Mouse (Mus musculus) heart, adult 8-10 months (tissue): ENCODE data around the gene P4ha1. TPM values are rescaled to one million over a fixed set of nuclear protein-coding genes. Genes with fewer than 3 reads are reported as not detected.

Experiments
- DNase-seq: peaks from one replicate; pipeline ENCODE4 v3.0.0; 2022; ENCODE audit warnings: low spot score
- total RNA-seq, 4 experiments: library from RNA; stranded (reverse); gene quantifications; 2 replicates each; pipeline ENCODE4 v1.2.4; 2022

Gene P4ha1
- total RNA-seq, 4 experiments from 2014 or later = 32.4 to 59.3 (median 44.0) TPM

GRCm38 (mm10) chr10:59323488-59324161, 529 bp downstream of the P4ha1 start:
- DNase-seq = peak; percentile 88

DNA sequence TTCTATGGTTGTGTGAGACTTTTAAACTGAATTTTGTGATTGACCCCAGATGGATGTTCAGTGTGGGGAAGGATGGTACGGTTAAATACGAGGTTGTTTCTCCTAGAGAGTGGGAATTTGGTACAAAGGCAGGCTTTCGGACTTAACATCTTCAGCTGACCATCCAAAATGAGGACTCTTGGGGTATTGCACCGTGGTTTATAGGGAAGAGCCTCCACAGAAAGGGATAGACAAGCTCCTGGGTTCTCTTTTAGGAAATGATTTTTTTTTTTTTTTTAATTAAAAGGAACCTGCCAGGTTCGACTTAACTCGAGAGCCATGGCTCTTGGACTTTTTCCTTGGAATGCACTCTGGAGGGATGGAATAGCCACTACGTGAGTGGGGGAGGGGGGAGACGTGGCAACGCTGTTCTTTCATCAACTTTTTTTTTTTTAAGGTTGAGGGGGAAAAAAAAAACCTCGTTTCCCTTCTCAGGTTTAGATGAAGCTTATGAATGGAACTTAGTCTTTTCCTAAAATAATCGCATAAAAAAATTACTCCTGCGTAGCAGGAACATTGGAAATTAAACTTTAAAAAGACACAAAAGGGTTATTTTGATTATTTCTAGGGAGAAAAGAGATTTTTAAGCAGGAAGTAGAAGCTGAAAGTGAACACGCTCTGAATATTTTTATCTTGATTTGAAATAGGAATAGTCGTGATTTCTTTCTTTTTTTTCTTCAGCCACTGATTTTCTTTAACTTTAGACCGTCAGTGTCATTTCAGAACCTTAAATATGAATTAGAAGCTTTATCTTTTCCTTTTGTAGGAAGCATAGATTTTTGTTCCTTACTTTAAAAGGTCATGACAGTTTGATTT, 1.4 kb downstream of the P4ha1 start:
- no peak for DNase-seq

DNA sequence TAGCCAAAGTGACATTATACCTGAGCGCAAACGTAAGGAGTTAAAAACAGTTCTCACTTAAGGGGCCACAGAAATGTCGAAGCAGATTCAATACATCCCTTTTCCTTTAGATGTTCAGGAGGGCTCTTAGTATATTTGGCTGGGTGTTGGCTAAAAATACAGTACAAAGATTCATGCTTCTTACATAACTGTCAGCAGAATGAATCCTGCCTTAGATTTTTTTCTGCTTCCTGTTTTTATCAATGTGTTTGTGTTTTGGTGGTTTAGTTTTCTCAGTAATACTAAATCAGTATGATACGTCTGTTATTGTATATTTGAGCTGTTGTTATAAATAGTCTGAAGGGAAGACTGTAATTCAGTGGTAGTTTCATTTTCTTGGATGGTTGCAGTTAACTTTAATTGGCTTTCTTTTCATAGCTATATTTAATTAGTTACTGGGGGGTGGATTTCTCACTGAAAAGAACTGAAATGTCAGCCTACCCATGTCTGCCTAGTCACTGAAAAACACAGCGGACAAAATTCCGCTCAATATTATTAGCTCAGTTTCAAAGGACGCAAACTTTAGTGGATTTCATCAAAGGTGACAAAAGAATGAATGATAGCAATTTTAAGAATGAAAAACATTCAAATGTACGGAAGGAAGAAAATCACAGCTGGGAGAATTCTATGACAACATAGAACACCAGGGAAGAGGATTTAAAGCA, 3.7 kb downstream of the P4ha1 start:
- no peak for DNase-seq

DNA sequence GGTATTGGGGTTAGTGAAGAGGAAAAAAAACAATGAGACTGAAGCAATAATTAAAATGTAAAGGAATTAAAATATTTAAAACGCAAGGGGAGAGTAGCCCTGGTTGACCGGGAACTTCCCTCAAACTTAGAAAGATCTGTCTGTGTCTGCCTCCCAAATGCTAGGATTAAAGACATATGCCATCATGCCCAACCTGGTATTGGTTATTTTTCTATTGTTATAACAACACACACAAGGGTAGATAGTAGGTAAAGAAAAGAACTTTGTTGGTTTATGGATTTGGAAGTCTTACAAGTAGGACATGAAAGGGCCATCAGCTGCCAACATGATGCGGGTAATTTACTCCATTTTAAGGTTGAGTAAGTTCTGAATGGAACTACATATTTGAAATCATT, 4.2 kb downstream of the P4ha1 start:
- no peak for DNase-seq

DNA sequence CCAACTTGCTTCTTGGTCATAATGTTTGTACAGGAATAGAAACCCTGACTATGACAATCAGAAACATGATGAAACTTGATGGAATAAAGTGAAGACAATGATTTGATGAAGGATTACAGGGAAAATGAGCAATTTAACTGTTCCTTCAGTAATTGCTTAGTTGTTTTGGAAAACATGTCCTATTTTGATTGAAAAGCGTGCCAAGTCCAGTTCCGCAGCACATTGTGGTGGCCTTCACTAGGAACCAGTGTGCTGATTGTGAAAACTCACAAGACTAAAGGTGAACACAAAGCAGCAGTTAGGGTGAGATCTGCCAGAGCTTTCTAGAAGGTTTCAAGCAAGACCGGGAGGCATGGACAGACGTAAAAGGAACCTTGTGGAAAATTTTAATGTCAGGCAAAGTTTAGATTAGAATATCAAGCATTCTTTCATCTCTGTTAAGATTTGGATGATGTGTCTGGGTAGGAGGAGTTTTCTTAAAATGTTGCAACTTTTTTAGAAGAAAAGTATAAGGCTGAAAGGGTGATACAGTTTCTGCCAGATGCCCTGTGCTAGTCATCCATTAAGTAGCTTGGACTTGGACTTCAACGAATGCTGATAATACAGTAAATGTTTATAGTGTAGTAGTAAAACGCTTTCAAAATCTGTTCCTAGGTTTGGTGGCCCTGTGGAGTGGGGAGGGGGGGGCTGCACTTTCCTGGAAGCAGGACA, 8.6 kb downstream of the P4ha1 start:
- DNase-seq = no peak

GRCm38 (mm10) chr10:59333400-59333799, 10.3 kb downstream of the P4ha1 start:
- DNase-seq = no peak

GRCm38 (mm10) chr10:59334899-59335798, 12.1 kb downstream of the P4ha1 start:
- DNase-seq = peak; percentile 92

DNA sequence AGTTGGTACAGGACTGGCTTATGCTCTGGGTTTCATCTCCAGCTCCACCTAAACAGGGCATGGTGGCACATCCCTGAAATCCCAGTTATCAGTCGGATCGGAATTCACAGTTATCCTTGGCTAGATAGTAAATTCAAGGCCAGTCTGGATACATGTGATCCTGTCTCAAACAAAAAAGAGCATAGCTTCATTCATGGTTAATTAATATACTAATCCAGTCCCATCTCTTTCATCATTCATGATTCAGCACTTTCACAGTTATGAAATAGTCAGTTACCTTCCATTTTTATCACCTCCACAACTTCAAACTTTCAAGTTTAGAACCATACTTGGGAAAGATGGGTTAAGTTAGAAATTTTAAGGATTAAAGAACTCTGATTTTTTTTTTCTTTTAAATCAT, 13.0 kb downstream of the P4ha1 start:
- DNase-seq = no peak

GRCm38 (mm10) chr10:59346560-59346959, 23.5 kb downstream of the P4ha1 start:
- no peak for DNase-seq

GRCm38 (mm10) chr10:59348200-59348599, 25.1 kb downstream of the P4ha1 start:
- DNase-seq = no peak

DNA sequence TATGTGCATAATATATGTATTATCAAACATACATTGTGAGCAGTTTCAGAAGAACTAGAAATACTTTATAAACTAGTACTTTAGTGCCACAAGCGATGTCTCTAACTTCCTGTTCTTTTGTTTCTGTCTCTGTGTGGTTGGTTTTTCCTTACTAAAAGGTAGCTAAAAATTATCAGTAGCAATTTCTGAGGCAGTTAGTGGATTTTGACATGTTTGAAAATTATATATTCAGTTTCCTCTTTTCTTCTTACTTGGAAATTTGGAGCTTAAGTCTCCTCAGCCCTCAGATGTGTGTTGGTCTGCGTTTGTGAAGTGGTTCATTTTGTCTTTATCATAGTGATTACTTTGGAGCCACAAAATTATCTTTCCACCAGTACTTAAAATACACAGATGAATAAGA, 26.4 kb downstream of the P4ha1 start:
- no peak for DNase-seq

DNA sequence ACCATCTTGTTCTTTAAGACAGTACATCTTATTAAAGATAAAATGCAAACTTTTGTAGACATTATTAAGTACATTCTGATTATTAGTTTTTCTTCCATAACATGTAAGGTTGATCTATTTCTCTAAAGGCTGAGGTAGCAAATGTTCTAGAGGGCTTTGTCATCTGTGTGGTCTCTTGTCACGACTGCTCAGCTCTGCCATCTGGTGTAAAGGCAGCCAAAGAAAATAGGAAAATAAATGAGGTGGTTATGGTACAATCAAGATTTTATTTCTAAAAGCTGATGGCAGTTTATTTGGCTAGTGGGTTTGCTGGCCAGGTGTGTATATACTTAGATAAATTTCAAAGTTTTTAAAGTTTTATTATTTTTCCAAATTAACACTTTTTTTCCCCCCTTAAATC, 30.0 kb downstream of the P4ha1 start:
- DNase-seq = no peak

DNA sequence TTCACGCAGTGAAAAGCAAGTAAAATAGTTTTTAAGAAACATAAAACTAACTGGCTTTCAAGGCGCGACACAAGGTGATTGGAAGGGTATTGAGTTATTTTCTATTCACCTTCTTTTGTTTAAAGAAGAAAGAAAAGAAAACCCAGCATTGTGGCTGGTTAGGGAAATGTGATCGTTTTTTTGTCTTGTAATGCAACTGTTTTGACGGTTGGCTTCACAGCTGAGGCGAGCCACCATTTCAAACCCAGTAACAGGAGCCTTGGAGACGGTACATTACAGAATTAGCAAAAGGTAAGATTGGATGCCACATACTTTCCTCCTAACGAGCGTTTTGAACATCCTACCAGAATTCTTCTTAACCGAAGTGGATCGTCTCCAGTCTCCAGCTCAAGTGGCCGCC, 31.0 kb downstream of the P4ha1 start:
- DNase-seq = no peak

GRCm38 (mm10) chr10:59355020-59355419, 31.9 kb downstream of the P4ha1 start:
- no peak for DNase-seq

DNA sequence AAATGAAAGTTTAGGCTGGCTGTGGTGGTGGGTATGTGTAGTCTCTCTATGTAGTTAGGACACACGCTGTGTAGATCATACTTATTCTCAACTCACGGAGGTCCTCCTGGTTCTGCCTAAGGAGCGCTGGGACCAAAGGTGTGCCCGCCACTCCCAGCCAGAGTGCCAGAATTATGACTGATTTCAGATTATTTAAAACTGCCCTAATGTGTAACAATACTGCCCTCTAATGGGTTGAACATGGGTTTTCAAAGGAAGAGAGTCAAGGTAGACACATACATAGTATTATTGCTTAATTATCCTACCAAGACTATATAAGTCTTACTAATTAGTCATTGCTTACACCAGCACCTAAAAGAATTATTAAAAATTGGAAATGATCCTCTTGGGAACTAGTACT, 35.6 kb downstream of the P4ha1 start:
- DNase-seq = no peak

DNA sequence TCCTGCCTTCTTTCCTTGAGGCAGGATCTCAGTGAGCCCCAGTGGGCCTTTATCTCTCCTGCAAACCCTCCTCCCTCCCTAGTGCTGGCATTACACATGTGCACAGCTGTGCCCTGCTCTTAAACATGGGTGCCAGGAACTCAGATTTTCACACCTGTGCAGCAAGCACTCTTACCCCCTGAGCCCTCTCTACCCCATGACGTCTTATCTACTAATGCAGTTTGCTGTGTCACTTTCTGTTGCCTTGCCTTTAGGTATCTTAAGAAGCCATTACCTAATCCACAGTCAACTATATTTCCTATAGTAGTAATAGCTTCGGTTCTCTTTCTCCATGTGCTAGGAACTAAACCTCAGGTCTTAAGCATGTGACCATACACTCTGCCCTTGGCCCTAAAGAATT, 40.1 kb downstream of the P4ha1 start:
- no peak for DNase-seq

- no peak for DNase-seq
Observed at GRCm38 (mm10) chr10:59364551-59364950, 41.5 kb downstream of the P4ha1 start.

- DNase-seq = no peak
Observed at GRCm38 (mm10) chr10:59365804-59366589, 42.9 kb downstream of the P4ha1 start.

DNA sequence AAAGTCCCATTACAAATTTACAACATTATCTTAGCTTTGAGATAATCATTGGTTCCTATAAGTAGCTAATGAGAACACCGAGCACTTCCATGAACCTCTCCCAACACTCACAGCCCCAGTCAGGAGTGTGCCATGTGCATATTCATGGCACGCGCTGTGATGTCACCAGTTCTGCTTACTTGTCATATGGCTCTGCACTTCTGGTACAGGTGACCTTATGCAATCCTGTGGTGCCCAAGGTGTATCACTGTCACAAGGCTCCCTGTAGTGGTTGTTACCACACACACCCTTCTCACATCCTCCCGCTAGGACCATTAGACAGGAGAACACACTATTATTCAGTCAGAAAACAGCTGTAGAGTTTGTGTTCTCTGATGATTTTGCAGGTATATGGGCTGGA, 43.6 kb downstream of the P4ha1 start:
- DNase-seq = no peak

DNA sequence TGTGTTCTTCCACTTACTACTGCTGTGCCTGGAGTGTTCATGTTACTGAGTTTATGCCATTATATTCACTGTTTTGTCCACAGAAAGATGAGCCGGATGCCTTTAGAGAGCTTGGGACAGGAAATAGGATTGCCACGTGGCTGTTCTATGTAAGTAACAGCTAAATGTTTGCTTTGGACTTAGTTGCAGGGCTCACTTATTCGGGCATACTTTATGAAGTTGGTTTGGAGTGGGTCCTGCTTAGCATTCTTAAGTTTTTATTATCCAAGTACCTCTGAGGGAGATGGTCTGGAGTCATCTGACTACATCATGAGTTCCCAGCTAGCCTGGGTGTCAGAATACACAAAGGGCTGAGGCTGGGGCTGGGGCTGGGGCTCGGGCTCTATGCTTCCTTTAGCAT, 44.1 kb downstream of the P4ha1 start:
- no peak for DNase-seq
